Mouse (Mus musculus) pancreas, adult 10 weeks (tissue): ENCODE results near the gene Rpe. TPM values are rescaled to one million over a fixed set of nuclear protein-coding genes. Genes with fewer than 3 reads are reported as not detected.

ENCODE experiments used
- polyA plus RNA-seq: library from polyadenylated mRNA; stranded (reverse); fragments of 350-450 nt; fragmentation: Illumina TruSeq; extraction: RNeasy Lipid Tissue Mini Kit (QIAGEN cat#74804); gene quantifications from one replicate; pipeline ENCODE4 v1.2.3, GENCODE M21; 2015; ENCODE audit warnings: low read depth, low replicate concordance; ENCODE audit not compliant: insufficient read depth

Rpe gene
- polyA plus RNA-seq, result 4.2 TPM

DNA sequence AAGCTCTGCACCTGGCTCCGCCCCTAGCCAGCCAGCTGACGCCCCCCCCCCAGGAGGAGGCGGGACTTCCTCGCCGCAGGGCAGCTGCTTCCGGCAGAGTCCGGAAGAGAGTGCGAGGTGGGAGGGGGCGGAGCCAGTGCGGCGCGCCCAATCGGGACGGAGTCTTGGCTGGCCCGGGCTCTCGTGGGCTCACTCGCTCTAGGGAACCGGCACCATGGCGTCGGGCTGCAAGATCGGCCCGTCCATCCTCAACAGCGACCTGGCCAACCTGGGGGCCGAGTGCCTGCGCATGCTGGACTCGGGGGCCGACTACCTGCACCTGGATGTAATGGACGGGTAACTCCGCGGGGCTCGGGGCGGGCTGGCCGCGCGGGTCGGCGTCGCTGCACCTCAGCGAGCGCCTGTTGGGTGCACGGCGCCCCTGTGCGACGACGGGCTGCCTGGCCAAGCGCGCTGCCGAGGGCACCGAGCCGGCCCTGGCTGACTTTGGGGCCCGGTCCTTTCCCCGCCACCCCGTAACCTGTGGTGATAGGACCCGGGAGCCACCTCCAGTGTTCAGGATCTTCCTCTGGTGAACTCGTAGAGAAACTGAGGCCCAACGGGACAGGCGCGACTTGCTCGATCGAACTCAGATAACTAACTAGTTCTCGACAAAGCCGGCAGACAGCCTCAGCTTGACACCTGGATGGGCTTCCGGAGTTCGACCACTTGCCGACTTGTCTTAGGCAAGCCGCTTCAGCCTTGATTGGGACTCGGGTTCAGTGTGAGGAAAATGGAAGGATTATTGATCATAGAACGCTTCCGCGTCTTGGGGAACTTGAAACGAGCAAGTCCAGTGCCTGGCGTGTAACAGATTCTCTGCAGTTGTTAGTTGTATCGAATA lies at the start of gene Rpe:
TSS of gene Rpe (plus strand) at position 139 of the 883 bp plus-strand sequence.

Other genes with a start within 250 kb of the Rpe start
- 2.7 TPM for gene Unc80, start 232.5 kb upstream of the Rpe start, polyA plus RNA-seq
- 4.7 TPM for gene Kansl1l, start 116.7 kb downstream of the Rpe start, polyA plus RNA-seq
- gene Acadl, start 162.4 kb downstream of the Rpe start, polyA plus RNA-seq, result 14.7 TPM
- gene Myl1, start 244.6 kb downstream of the Rpe start, polyA plus RNA-seq, result not detected